Mouse (Mus musculus) heart, embryonic 10.5 days (tissue): ENCODE measurements around the gene Fbxw16. TPM values are rescaled to one million over a fixed set of nuclear protein-coding genes. Genes with fewer than 3 reads are reported as not detected.
"Not testable (repeated sequence)": the region's sequence is repeated elsewhere in the genome, so short reads cannot be mapped to it uniquely, and the experiment has no call there.

ENCODE experiments used
- DNase-seq: peaks from one replicate; pipeline ENCODE4 v3.0.0-alpha.2; 2017; ENCODE audit warnings: low spot score
- H3K27ac ChIP-seq: fragments of 300-500 bp; sonication (generic); 2 replicates; pipeline ENCODE4 v1.5.1; 2016; ENCODE audit warnings: mild to moderate bottlenecking
- H3K27me3 ChIP-seq: fragments of 300-500 bp; sonication (generic); 2 replicates; pipeline ENCODE4 v1.6.1; 2016; ENCODE audit warnings: mild to moderate bottlenecking; ENCODE audit not compliant: poor library complexity, insufficient read depth, severe bottlenecking
- H3K36me3 ChIP-seq: fragments of 300-500 bp; sonication (generic); 2 replicates; pipeline ENCODE4 v1.6.1; 2016; ENCODE audit warnings: mild to moderate bottlenecking, moderate library complexity
- H3K4me1 ChIP-seq: fragments of 300-500 bp; sonication (generic); 2 replicates; pipeline ENCODE4 v1.6.1; 2016; ENCODE audit warnings: mild to moderate bottlenecking
- H3K4me3 ChIP-seq: fragments of 300-500 bp; sonication (generic); 2 replicates; pipeline ENCODE4 v1.5.1; 2016; ENCODE audit warnings: mild to moderate bottlenecking, moderate library complexity
- H3K9me3 ChIP-seq: fragments of 300-500 bp; sonication (generic); 2 replicates; pipeline ENCODE4 v1.6.1; 2016; ENCODE audit warnings: mild to moderate bottlenecking, moderate library complexity
- WGBS: fragments of 180-500 bp; shearing (Covaris S2); methylation state at CpG from one replicate; pipeline ENCODE4 v1.1.7; 2016; 5-methylcytosine and 5-hydroxymethylcytosine counted together
- polyA plus RNA-seq: library from polyadenylated mRNA; unstranded; fragments of >200 nt; fragmentation: Nextera tagmentation; extraction: Ambion mirVana; gene quantifications from 2 replicates; pipeline ENCODE4 v1.2.1, GENCODE M21; 2016

Fbxw16 gene
- not detected in 2 replicates for polyA plus RNA-seq

DNA sequence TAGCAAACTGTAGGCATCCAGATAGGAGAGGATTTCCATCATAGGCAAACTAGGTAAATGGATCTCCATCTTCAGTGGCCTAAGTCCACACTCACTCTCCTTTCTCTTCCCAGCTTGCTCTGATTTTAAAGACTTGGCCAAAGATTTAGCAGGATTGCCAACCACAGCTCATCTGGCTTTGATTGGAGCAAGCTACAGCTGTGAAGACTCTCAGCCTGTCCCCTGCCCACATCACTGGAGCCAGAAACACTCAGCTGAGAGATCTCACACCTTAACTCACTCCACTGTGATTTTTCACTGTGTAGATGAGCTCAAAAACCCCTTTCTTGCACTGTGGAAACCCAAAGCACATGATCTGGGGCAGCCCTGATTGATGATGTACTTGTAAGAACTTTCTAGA, at the start of gene Fbxw16:
Gene Fbxw16 (minus strand): TSS at position 101 of the 400 bp plus-strand sequence.
- Histone ChIP-seq H3K9me3 (no peaks in the 10 kb centered on the region), H3K27me3 (no peaks in the 10 kb centered on the region), H3K4me1 (no peaks in the 10 kb centered on the region), H3K36me3 (no peaks in the 10 kb centered on the region), H3K4me3 (no peak within 1 kb of the TSS), H3K27ac (no peak within 1 kb of the TSS)
- no peak for DNase-seq

DNA sequence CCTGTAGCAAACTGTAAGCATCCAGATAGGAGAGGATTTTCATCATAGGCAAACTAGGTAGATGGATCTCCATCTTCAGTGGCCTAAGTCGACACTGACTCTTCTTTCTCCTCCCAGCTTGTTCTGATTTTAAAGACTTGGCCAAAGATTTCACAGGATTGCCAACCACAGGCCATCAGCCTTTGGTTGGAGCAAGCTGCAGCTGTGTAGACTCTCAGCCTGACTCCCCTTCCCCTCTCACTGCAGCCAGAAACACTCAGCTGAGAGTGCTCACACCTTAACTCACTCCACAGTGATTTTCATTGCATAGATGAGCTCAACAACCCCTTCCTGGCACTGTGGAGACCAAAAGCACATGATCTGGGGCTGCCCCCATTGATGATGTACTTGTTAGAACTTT, 46.8 kb upstream of the Fbxw16 start, which contains the start of gene Fbxw19:
Gene Fbxw19 (minus strand): TSS at position 101 of the 400 bp plus-strand sequence.
- not testable (repeated sequence) for H3K27me3 ChIP-seq, H3K9me3 ChIP-seq, H3K27ac ChIP-seq, H3K4me3 ChIP-seq, DNase-seq, H3K36me3 ChIP-seq, H3K4me1 ChIP-seq
- WGBS = 71% methylated on average over 1 of the region's 1 CpGs

DNA sequence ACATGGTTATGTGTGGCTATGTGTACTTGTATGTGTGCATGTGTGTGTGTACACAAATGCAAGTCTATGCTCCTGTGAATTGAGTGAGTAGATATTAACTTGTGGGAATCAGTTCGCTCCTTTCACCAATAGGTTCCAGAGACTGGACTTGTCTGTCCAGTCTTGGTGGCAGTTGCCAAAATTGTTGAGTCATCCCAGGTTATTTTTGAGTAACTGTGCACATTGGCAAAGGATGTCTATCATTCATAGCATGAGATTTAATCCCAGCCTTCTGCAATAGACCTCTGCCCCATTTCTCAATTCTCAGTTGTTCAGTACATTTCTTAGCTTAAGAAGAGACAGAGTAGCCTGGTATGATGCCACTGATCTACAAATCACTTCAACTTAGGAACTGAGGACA, 16.0 kb downstream of the Fbxw16 start:
- Histone ChIP-seq H3K27ac (no peak overlapping the region), H3K4me3 (no peak overlapping the region), H3K36me3 (no peaks in the 10 kb centered on the region), H3K4me1 (no peaks in the 10 kb centered on the region), H3K27me3 (no peaks in the 10 kb centered on the region), H3K9me3 (no peaks in the 10 kb centered on the region)
- DNase-seq = no peak
- 73% methylated on average over 1 of the region's 1 CpGs for WGBS

DNA sequence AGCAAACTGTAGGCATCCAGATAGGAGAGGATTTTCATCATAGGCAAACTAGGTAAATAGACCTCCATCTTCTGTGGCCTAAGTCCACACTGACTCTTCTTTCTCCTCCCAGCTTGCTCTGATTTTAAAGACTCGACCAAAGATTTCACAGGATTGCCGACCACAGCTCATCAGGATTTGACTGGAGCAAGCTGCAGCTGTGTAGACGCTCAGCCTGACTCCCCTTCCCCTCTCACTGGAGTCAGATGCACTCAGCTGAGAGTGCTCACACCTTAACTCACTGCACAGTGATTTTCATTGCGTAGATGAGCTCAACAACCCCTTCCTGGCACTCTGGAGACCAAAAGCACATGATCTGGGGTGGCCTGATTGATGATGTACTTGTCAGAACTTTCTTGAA, 44.7 kb downstream of the Fbxw16 start, which contains the start of gene Fbxw22:
Gene Fbxw22 (minus strand): TSS at position 101 of the 400 bp plus-strand sequence.
- not testable (repeated sequence) for H3K9me3 ChIP-seq, H3K27me3 ChIP-seq, H3K27ac ChIP-seq, DNase-seq, H3K36me3 ChIP-seq, H3K4me1 ChIP-seq, H3K4me3 ChIP-seq
- 73% methylated on average over 4 of the region's 4 CpGs for WGBS

Other genes with a start within 250 kb of the Fbxw16 start
- not detected in 2 replicates for gene Fbxw20, start 214.4 kb downstream of the Fbxw16 start, polyA plus RNA-seq
- not detected in 2 replicates for gene Fbxw14, start 161.5 kb downstream of the Fbxw16 start, polyA plus RNA-seq
- gene Fbxw28, start 109.5 kb downstream of the Fbxw16 start, polyA plus RNA-seq = not detected in 2 replicates
- gene Fbxw22, start 44.8 kb downstream of the Fbxw16 start, polyA plus RNA-seq = not detected in 2 replicates
- not detected in 2 replicates for gene Fbxw19, start 46.7 kb upstream of the Fbxw16 start, polyA plus RNA-seq
- not detected in 2 replicates for gene Fbxw15, start 119.1 kb upstream of the Fbxw16 start, polyA plus RNA-seq
- gene Fbxw24, start 176.9 kb upstream of the Fbxw16 start, polyA plus RNA-seq = not detected in 2 replicates
- gene Fbxw25, start 215.5 kb upstream of the Fbxw16 start, polyA plus RNA-seq = not detected in 2 replicates